Mouse (Mus musculus) lung, embryonic 15.5 days (tissue): ENCODE measurements around the gene Scoc. TPM values are rescaled to one million over a fixed set of nuclear protein-coding genes. Genes with fewer than 3 reads are reported as not detected.

Experiments used
- ATAC-seq: fragments of 200-750 bp; cut with Nextera tagmentation; 2 replicates; pipeline ENCODE4 v1.8.0; 2017; ENCODE audit warnings: moderate number of reproducible peaks, borderline replicate concordance; ENCODE audit not compliant: low FRiP score, low TSS enrichment; ENCODE audit errors: extremely low read depth
- H3K27ac ChIP-seq: fragments of 300-500 bp; sonication (generic); 2 replicates; pipeline ENCODE4 v1.5.1; 2015; ENCODE audit warnings: moderate library complexity, mild to moderate bottlenecking, inconsistent platforms
- H3K27me3 ChIP-seq: fragments of 300-500 bp; sonication (generic); 2 replicates; pipeline ENCODE4 v1.6.1; 2015; ENCODE audit warnings: inconsistent platforms
- H3K36me3 ChIP-seq: fragments of 300-500 bp; sonication (generic); 2 replicates; pipeline ENCODE4 v1.6.1; 2015; ENCODE audit warnings: inconsistent platforms
- H3K4me1 ChIP-seq: fragments of 300-500 bp; sonication (generic); 2 replicates; pipeline ENCODE4 v1.6.1; 2015; ENCODE audit warnings: inconsistent platforms
- H3K4me2 ChIP-seq: fragments of 300-500 bp; sonication (generic); 2 replicates; pipeline ENCODE4 v1.6.1; 2015; ENCODE audit warnings: inconsistent platforms, mild to moderate bottlenecking, moderate library complexity
- H3K4me3 ChIP-seq: fragments of 300-500 bp; sonication (generic); 2 replicates; pipeline ENCODE4 v1.5.1; 2015; ENCODE audit warnings: mild to moderate bottlenecking, inconsistent platforms
- H3K9ac ChIP-seq: fragments of 300-500 bp; sonication (generic); 2 replicates; pipeline ENCODE4 v1.6.1; 2015; ENCODE audit warnings: inconsistent platforms
- H3K9me3 ChIP-seq: fragments of 300-500 bp; sonication (generic); 2 replicates; pipeline ENCODE4 v1.6.1; 2016; ENCODE audit warnings: inconsistent platforms
- WGBS: fragments of 180-500 bp; shearing (Covaris S2); methylation state at CpG from one replicate; pipeline ENCODE4 v1.1.7; 2015; 5-methylcytosine and 5-hydroxymethylcytosine counted together
- polyA plus RNA-seq: library from polyadenylated mRNA; unstranded; fragments of >200 nt; fragmentation: Nextera tagmentation; extraction: Ambion mirVana; gene quantifications from 2 replicates; pipeline ENCODE4 v1.2.1, GENCODE M21; 2015

Gene Scoc
- polyA plus RNA-seq, 1 experiment from 2014 or later = 110 TPM

GRCm38 (mm10) chr8:83426104-83426759 lies 32.0 kb downstream of the Scoc start:
- H3K4me2 ChIP-seq = no peak overlapping the region
- H3K27ac ChIP-seq = no peak overlapping the region
- no peaks in the 10 kb centered on the region for H3K27me3 ChIP-seq
- H3K9ac ChIP-seq = no peak overlapping the region
- no peak overlapping the region for H3K4me3 ChIP-seq
- 52% methylated on average over 11 of the region's 11 CpGs for WGBS
- H3K4me1 ChIP-seq = peaks cover 20% of the 10 kb centered on the region
- no peaks in the 10 kb centered on the region for H3K9me3 ChIP-seq
- H3K36me3 ChIP-seq = no peaks in the 10 kb centered on the region
- ATAC-seq = no peak

GRCm38 (mm10) chr8:83425202-83425601 lies 33.0 kb downstream of the Scoc start:
- ATAC-seq = no peak
- WGBS = 86% methylated on average over 6 of the region's 6 CpGs
- no peaks in the 10 kb centered on the region for H3K36me3 ChIP-seq
- no peak overlapping the region for H3K9ac ChIP-seq
- H3K27ac ChIP-seq = no peak overlapping the region
- no peak overlapping the region for H3K4me2 ChIP-seq
- peaks cover 20% of the 10 kb centered on the region for H3K4me1 ChIP-seq
- no peaks in the 10 kb centered on the region for H3K9me3 ChIP-seq
- no peak overlapping the region for H3K4me3 ChIP-seq
- H3K27me3 ChIP-seq = no peaks in the 10 kb centered on the region

DNA sequence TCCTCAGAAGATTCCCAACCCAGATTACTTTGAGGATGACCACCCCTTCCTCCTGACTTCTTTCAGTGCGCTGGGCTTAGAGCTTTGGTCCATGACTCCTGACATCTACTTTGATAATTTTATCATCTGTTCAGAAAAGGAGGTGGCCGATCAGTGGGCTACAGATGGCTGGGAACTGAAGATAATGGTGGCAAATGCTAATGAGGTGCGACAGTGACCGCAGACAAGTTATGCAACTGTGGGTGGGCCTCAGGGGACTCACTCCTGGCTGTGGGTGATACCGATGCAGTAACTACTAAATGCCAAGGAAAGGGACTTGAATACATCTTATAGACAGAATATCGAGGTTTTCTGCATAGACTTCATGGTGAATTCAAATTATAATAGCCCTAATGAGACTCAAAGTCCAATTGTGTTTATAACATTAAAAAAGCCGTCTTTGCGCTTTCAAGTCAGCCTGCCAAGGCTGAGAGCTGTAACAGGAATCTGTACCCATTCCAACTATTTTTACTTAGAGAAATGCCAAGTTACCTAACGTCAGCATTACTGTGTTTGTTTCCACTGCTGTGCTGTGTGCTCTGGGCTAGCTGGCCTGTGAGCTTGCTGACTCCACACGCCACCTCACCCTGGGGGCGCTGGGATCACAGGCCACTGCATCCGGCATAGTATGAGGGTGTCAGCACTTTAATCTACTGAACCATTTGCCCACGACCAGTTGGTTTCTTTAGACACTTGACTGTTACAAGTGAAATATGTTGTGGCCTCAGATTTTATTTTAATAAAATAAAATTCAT lies 35.0 kb downstream of the Scoc start:
- no peaks in the 10 kb centered on the region for H3K36me3 ChIP-seq
- no peak overlapping the region for H3K27ac ChIP-seq
- H3K4me3 ChIP-seq = no peak overlapping the region
- H3K27me3 ChIP-seq = no peaks in the 10 kb centered on the region
- peaks cover 23% of the 10 kb centered on the region for H3K4me1 ChIP-seq
- H3K9me3 ChIP-seq = no peaks in the 10 kb centered on the region
- H3K4me2 ChIP-seq = no peak overlapping the region
- no peak for ATAC-seq
- no peak overlapping the region for H3K9ac ChIP-seq
- WGBS = 55% methylated on average over 13 of the region's 13 CpGs

DNA sequence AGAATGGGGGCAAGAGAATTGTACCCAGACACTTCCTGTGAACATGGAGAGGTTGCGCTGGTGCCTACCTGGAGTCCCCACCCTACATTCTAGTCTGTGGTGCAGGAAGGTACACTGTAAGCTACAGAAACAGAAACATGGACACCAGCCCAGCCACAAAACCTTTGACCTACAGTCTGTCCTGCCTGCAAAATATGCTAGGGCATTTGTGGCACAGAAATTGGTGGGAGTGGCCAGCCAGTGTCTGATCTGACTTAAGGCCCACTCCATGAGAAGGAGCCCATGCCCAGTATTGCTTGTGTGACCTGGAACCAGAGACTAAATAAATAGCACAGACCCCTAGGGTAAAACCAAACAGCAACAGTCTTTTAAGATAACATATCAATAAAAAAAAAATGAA lies 36.8 kb downstream of the Scoc start:
- H3K4me1 ChIP-seq = peaks cover 19% of the 10 kb centered on the region; the same call in 1 of the 2 replicates
- no peak overlapping the region for H3K4me2 ChIP-seq
- H3K9ac ChIP-seq = no peak overlapping the region
- H3K27ac ChIP-seq = no peak overlapping the region
- H3K4me3 ChIP-seq = no peak overlapping the region
- no peaks in the 10 kb centered on the region for H3K36me3 ChIP-seq
- no peaks in the 10 kb centered on the region for H3K9me3 ChIP-seq
- H3K27me3 ChIP-seq = no peaks in the 10 kb centered on the region
- WGBS = 86% methylated on average over 1 of the region's 1 CpGs
- no peak for ATAC-seq

- peak overlapping the region; percentile 80 for H3K27ac ChIP-seq
- peaks cover 16% of the 10 kb centered on the region; the same call in 1 of the 2 replicates for H3K4me1 ChIP-seq
- WGBS = 58% methylated on average over 11 of the region's 11 CpGs
- H3K9ac ChIP-seq = no peak overlapping the region
- no peak overlapping the region for H3K4me2 ChIP-seq
- no peaks in the 10 kb centered on the region for H3K27me3 ChIP-seq
- no peaks in the 10 kb centered on the region for H3K9me3 ChIP-seq
- ATAC-seq = peak; percentile 89; the same call in 1 of the 2 replicates
- no peaks in the 10 kb centered on the region for H3K36me3 ChIP-seq
- H3K4me3 ChIP-seq = no peak overlapping the region
Observed at GRCm38 (mm10) chr8:83418805-83419516, 39.2 kb downstream of the Scoc start.

DNA sequence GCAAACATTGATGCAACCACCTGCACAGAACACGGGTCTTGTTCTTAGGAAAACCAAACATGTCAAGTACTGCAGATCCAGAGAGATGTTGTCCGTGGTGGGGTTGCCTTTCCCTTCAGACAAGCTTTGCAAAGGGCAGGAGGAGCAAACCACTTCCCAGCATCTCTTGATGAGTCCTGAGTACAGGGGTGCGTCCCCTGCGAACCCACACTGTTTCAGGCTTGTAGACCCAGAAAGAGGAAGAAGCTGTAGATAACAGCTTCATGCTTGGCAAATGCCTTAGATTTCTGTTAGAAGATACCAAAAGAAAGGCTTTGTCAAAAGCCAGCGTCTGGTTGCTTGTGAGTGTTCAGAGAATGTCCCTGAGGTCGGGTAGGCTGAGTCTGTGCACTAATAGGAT lies 40.2 kb downstream of the Scoc start:
- Histone ChIP-seq H3K27ac (peak overlapping the region; percentile 80), H3K4me1 (peaks cover 14% of the 10 kb centered on the region; the same call in 1 of the 2 replicates), H3K9ac (no peak overlapping the region), H3K4me2 (no peak overlapping the region), H3K27me3 (no peaks in the 10 kb centered on the region), H3K4me3 (no peak overlapping the region), H3K36me3 (no peaks in the 10 kb centered on the region), H3K9me3 (no peaks in the 10 kb centered on the region)
- no peak for ATAC-seq
- 57% methylated on average over 6 of the region's 6 CpGs for WGBS

GRCm38 (mm10) chr8:83416878-83417277 lies 41.3 kb downstream of the Scoc start:
- Histone ChIP-seq H3K36me3 (no peaks in the 10 kb centered on the region), H3K4me2 (no peak overlapping the region), H3K9me3 (no peaks in the 10 kb centered on the region), H3K4me3 (no peak overlapping the region), H3K27me3 (no peaks in the 10 kb centered on the region), H3K4me1 (peaks cover 13% of the 10 kb centered on the region; the same call in 1 of the 2 replicates), H3K9ac (no peak overlapping the region), H3K27ac (no peak overlapping the region)
- ATAC-seq = no peak
- WGBS = 96% methylated on average over 15 of the region's 15 CpGs

DNA sequence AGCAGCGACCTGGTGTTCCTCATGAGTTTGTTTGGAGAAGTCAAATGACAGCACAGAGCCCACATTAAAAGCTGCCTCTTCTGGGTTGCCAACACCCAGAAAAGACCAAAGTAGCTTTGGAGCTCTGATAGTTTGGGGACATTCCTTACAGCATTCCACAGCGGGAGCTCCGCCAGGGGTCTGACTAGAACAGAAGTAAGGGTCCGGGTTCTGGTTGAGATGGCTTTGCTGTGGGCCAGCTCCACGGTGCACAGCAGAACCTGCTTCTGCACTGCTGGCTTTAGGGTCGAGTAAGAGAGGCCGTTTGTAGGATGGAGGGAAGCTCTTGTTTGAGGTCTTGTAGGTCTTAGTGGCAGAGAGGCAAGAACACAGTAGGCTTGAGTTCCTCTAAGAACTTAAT lies 49.7 kb downstream of the Scoc start:
- H3K27ac ChIP-seq = no peak overlapping the region
- H3K4me3 ChIP-seq = no peak overlapping the region
- 69% methylated on average over 7 of the region's 7 CpGs for WGBS
- H3K36me3 ChIP-seq = no peaks in the 10 kb centered on the region
- H3K9ac ChIP-seq = no peak overlapping the region
- no peak for ATAC-seq
- no peaks in the 10 kb centered on the region for H3K9me3 ChIP-seq
- no peaks in the 10 kb centered on the region for H3K4me1 ChIP-seq
- no peak overlapping the region for H3K4me2 ChIP-seq
- no peaks in the 10 kb centered on the region for H3K27me3 ChIP-seq

DNA sequence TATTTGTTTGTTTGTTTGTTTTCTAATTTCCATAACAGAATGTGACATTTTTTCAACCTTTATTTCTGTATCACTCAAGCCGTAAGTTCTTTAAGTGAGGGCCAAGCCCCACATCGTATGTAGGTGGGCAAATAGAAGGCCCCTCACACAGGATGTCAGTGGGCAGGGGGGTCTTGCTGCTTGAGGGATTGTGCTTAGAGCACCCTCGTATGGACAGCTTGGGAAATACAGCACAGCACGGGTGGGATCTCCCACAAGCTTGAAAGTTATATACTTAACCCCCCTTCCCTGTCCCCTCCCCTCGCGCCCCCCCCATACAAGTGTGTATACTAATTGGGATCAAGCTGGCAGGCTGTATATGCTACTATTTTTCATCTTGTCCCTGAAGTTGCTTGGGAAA lies 51.4 kb downstream of the Scoc start:
- WGBS = 33% methylated on average over 6 of the region's 6 CpGs
- no peaks in the 10 kb centered on the region for H3K36me3 ChIP-seq
- ATAC-seq = no peak
- no peak overlapping the region for H3K4me3 ChIP-seq
- no peak overlapping the region for H3K9ac ChIP-seq
- no peak overlapping the region for H3K27ac ChIP-seq
- no peaks in the 10 kb centered on the region for H3K27me3 ChIP-seq
- no peak overlapping the region for H3K4me2 ChIP-seq
- no peaks in the 10 kb centered on the region for H3K9me3 ChIP-seq
- no peaks in the 10 kb centered on the region for H3K4me1 ChIP-seq

DNA sequence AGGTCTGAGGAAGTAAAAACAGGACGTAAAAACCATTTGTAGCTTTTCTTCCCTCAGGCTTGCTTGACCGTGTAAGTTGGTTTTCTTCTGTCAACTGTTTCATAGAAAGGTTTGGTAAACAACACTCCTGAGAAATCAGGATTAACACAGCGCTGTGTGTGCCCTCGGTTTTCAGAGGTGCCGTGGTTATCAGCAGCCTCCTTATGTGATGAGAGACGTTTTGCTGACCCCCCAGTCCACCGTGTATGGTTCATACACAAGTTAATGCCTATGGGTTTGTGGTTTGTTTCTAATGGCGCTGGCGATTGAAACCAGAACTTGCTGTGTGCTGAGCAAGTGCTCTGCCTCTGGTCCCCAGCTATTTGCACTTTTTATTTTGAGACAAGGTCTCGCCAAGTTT lies 52.6 kb downstream of the Scoc start:
- Histone ChIP-seq H3K27me3 (no peaks in the 10 kb centered on the region), H3K9ac (no peak overlapping the region), H3K27ac (no peak overlapping the region), H3K4me1 (no peaks in the 10 kb centered on the region), H3K4me2 (no peak overlapping the region), H3K9me3 (no peaks in the 10 kb centered on the region), H3K4me3 (no peak overlapping the region), H3K36me3 (no peaks in the 10 kb centered on the region)
- WGBS = 49% methylated on average over 10 of the region's 10 CpGs
- ATAC-seq = no peak

DNA sequence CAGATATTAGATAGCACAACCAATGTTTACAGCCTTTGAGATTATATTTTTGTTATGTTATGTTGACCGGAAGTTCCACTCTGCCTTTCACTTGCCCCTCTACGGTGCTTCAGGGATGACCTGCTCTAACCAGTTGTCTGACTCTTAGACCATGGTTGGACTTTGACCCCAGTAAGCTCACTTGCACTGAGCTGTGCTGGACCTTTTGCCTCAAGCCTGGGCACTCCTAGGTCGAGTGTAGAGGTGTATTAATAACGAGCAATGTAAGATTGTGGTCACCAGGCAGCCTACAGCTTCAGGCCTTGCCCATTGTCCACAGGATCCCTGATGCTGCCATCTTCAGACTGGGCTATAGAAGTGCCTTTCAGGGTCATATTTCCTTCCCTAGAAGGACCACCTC lies 60.5 kb downstream of the Scoc start:
- Histone ChIP-seq H3K27ac (no peak overlapping the region), H3K4me2 (no peak overlapping the region), H3K4me3 (no peak overlapping the region), H3K27me3 (no peaks in the 10 kb centered on the region), H3K9ac (no peak overlapping the region), H3K9me3 (0 out of 2 replicates have a peak, but pooled peaks cover 3% of the 10 kb centered on the region), H3K36me3 (no peaks in the 10 kb centered on the region), H3K4me1 (no peaks in the 10 kb centered on the region)
- no peak for ATAC-seq
- WGBS = 71% methylated on average over 4 of the region's 4 CpGs

- no peak for ATAC-seq
- Histone ChIP-seq H3K27ac (no peak overlapping the region), H3K27me3 (no peaks in the 10 kb centered on the region), H3K4me1 (no peaks in the 10 kb centered on the region), H3K4me3 (no peak overlapping the region), H3K9ac (no peak overlapping the region), H3K4me2 (no peak overlapping the region), H3K9me3 (0 out of 2 replicates have a peak, but pooled peaks cover 3% of the 10 kb centered on the region), H3K36me3 (no peaks in the 10 kb centered on the region)
- 73% methylated on average over 6 of the region's 6 CpGs for WGBS
Observed at GRCm38 (mm10) chr8:83396680-83397079, 61.5 kb downstream of the Scoc start.
